Mouse (Mus musculus): Measurements from ENCODE around the gene Stk25. TPM values are rescaled to one million over a fixed set of nuclear protein-coding genes. Genes with fewer than 3 reads are reported as not detected.
A peak's percentile ranks its signal among the peaks of the same experiment; 100 is the strongest.

The Stk25 gene
- total RNA-seq, 2 experiments from 2014 or later = 98.8 to 104 TPM

GRCm38 (mm10) chr1:93669941-93670340 is 11.5 kb upstream of the Stk25 start:
- no peak for DNase-seq

GRCm38 (mm10) chr1:93668791-93669548 is 10.5 kb upstream of the Stk25 start:
- peak; percentile 75 for DNase-seq

- DNase-seq = no peak
These were observed 9.4 kb upstream of the Stk25 start for GRCm38 (mm10) chr1:93667760-93668400.

GRCm38 (mm10) chr1:93657025-93657360 is 1.5 kb downstream of the Stk25 start:
- DNase-seq = no peak

DNA sequence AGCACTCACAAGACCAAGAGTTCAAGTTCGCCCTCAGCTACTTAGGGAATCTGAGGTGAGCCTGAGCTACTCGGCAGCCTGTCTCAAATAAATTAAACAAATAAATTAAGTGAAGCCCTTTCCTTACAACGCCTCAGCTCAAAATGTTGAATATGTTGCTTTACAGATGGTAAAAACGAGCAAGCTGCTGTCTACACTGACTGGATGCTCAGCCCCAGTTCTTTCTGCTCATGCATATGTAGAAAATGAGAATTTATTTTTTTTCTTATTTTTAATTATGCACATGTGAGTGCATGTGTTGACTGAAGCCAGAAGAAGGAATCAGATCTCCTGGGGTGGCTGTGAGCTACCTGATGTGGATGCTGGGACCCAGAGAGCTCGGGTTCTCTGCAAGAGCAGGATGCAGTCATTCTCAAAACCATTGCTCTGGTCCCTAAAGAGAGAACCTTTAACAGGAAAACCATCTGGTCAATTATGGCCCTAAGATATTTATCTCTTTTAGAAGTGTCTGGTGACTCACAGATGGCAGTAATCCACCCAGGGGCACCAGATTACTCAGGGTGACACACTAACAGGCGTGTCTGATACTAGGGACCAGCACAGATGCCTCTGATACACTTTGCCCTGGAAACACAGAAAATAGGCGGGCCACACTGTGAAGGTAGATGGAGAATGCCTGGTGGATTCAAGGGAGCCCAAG is 2.0 kb downstream of the Stk25 start:
- DNase-seq = no peak

GRCm38 (mm10) chr1:93654798-93655197 is 3.7 kb downstream of the Stk25 start:
- DNase-seq = no peak

DNA sequence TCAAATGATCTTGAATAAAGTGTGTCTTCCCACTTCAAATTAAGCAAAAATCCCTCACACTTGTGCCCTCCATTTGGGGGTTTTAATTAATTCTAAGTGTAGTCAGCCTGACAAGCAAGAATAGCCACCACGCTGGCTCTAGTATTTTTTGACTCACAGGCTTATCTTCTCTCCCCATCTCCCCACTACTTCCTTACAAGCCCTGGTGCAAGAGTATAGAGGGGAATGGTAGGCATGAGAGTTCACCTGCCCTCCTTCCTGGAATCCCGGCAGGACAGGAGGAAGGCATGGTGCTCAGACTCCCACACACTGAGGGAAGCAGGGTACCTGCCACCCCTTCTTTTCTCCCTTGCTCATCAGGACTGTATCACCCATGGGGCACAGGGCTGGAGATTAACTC is 4.2 kb downstream of the Stk25 start:
- no peak for DNase-seq

DNA sequence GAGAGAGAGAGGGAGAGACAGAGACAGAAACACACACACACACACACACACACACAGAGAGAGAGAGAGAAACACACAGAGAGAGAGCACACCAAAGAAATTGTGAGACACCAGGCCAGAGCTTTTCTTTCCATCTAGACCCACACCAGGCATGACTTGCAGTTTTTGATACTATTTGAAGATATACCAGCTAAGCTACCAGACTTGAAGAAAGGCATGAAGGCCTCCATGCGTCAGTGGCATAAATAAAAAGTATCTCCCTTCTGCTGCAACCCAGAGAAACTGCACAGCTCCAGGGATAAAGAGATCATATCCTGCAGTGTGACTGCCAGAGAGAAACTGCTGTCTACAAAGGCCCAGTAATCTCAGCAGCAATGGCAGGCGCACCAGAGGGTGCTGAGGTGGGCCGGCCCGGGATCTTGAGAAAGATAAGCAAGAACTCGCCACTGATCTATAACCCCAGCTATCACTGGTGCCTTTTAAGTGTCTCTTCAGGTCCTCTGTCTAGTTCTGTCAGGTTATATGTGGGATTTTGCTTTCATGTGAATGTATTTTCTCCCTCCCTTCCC is 8.8 kb downstream of the Stk25 start:
- no peak for DNase-seq

GRCm38 (mm10) chr1:93642692-93643091 is 15.8 kb downstream of the Stk25 start:
- DNase-seq = no peak

GRCm38 (mm10) chr1:93641978-93642377 is 16.5 kb downstream of the Stk25 start:
- no peak for DNase-seq

GRCm38 (mm10) chr1:93636211-93636897 is 22.1 kb downstream of the Stk25 start:
- DNase-seq = no peak

GRCm38 (mm10) chr1:93635580-93636192 is 22.8 kb downstream of the Stk25 start:
- peak; percentile 96 for DNase-seq

DNA sequence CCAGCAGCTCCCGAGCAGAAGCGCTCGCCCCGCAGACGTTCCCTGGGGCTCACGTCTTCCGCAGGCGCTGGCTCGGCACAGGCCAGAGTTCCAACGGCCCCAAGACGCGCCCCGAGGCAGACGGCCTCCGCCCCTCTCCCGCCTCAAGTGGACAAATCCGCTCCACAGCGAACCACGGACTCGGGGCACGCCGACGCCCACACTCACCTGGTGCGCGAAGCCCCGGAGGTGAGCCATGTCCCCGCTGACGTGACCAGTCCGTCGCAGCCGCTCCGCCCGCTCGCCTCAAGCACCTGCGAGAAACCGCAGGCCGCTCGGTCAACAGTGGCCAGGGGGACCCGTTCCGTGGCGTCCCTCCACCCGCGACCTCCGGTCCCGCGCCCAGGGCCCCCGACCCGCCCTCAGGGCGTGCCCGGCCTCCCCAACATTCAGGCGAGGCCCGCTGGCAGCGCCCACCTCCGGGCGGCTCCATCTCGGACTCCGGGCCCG is 23.3 kb downstream of the Stk25 start:
- DNase-seq = peak; percentile 50

GRCm38 (mm10) chr1:93634481-93634891 is 24.0 kb downstream of the Stk25 start:
- peak; percentile 25 for DNase-seq

DNA sequence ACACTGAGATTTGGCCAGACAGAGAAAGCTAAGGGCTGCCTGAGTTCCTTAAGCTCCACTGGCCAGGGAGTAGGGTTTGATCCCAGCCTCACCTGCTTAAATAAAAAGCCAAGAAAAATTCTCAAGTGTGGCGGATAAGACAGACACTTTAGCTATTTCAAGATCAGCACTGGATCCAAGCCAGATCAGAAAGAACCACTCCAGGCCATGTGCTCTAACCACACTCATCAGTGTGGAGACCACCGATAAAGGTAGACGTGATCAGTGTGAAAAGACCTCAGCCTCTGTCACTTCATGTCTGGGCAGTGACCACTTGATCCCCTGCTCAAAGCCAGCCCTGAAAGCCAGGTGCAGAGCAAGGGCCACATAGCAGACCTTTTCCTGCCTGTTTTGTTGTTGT is 25.7 kb downstream of the Stk25 start:
- DNase-seq = no peak

GRCm38 (mm10) chr1:93630796-93631195 is 27.7 kb downstream of the Stk25 start:
- DNase-seq = no peak

DNA sequence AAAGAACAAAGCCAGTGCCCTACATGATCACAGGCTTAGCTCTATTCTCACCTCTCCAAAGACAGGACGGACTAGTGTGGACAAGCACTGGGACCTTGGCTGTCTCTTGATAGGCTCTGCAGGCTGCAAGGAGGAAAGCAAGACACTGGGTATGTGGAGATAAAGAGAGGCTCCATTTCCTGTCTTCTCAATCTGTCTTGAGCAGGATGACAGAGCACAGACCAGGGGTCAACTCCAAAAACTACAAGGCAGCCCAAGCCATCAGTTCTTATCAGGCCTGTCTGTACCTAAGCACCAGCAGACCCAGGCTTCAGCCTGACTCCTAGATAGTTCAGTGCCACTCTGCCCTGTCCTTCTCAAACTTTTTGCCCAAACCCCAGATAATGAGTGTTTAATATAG is 34.0 kb downstream of the Stk25 start:
- no peak for DNase-seq

- DNase-seq = no peak
These were observed 39.5 kb downstream of the Stk25 start for GRCm38 (mm10) chr1:93618948-93619347.

DNA sequence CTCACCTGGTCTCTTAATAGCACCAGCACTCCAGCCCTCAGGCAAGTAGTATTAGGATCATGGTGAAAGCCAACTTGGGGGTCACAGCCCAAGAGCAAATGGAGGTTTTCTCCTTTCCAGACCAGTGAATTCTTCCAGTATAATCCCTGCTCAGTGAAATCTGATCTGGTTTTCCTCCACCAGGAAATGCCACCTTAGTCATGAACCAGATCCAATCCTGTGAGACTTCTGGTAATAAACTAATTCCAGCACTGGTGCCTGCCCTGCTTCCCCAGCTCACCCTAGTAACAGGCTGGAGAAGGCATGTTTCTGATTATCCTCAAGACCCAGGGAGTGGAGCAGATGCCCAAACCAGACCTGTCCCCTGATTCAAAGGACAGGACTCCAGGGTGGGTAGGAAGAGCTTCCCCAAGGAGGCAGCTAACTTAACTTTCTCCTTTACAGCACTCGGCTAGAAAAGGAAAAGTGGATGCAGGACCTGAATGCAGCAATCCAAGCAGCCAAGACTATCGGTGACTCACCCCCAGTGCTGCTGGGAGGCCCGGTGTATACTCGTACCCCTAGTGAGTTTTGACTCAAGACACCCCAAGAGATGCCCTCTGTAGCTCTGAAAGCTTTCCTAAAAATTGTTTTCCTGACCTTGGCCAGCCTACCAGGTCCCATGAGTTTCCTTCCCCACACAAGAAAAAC is 40.3 kb downstream of the Stk25 start:
- no peak for DNase-seq

DNA sequence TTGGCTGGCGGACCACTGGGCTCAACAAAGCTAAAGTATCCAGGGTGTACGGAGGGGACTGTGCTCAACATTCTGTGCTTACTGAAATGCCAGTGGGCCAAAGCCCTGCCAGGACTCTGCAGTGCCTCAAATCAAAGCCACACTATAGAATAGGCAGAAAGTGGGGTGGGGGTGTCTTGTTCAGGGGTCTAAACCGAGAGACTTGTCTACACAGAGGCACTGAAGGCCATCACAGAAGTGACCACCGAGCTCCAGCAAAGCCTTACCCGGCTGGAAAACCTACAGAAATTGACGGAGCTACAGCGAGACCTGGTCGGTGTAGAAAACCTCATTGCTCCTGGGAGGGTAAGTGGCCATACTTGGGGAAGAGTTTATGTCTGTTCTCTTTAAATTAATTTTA is 48.7 kb downstream of the Stk25 start:
- no peak for DNase-seq

DNA sequence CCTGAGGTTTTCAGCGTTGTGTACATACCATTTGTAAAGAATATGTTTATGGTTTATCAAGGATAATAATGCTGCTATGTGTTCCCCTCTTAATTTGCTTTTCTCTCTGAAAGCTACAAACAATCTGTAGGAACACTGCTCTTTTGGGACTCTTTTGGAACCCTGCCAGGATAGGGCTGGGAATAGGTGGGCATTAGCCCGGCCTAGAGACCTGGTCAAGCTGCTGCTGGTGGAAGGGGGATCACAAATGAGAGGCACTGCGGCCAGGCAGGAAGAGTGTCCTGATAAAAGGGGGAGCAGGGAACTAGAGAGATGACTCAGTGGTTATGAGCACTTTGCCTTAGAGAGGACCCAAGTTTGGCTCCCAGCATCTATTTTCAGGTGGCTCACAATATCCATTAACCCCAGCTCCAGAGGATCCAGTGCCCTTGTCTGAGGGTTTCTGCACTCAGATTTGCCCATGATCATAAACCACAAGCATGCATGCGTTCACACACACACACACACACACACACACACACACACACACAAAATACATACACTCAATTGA is 49.7 kb downstream of the Stk25 start:
- DNase-seq = no peak

All from gastrocnemius, postnatal 10 days (tissue).